Mouse (Mus musculus) hindbrain, embryonic 11.5 days (tissue): ENCODE results near the gene Serping1. TPM values are rescaled to one million over a fixed set of nuclear protein-coding genes. Genes with fewer than 3 reads are reported as not detected.

Experiments used
- ATAC-seq: fragments of 200-750 bp; cut with Nextera tagmentation; 2 replicates; pipeline ENCODE4 v1.8.0; 2017; ENCODE audit warnings: mild to moderate bottlenecking, moderate TSS enrichment, moderate library complexity; ENCODE audit not compliant: low FRiP score
- DNase-seq: peaks from one replicate; pipeline ENCODE4 v3.0.0-alpha.2; 2015; ENCODE audit warnings: low spot score
- H3K27ac ChIP-seq: fragments of 300-500 bp; sonication (generic); 2 replicates; pipeline ENCODE4 v1.5.1; 2014; ENCODE audit warnings: mild to moderate bottlenecking, low read depth, low read length
- H3K27me3 ChIP-seq: fragments of 300-500 bp; sonication (generic); 2 replicates; pipeline ENCODE4 v1.6.1; 2014; ENCODE audit warnings: mild to moderate bottlenecking, low read length, moderate library complexity, mixed read lengths; ENCODE audit not compliant: control insufficient read depth, insufficient read depth
- H3K36me3 ChIP-seq: fragments of 300-500 bp; sonication (generic); 2 replicates; pipeline ENCODE4 v1.6.1; 2014; ENCODE audit warnings: mild to moderate bottlenecking, low read length, moderate library complexity, mixed read lengths; ENCODE audit not compliant: control insufficient read depth, insufficient read depth
- H3K4me1 ChIP-seq: fragments of 300-500 bp; sonication (generic); replicated peaks from 2 replicates; pipeline ENCODE4 v1.6.1; 2014; ENCODE audit warnings: low read length, mixed read lengths; ENCODE audit not compliant: control insufficient read depth, insufficient read depth
- H3K4me2 ChIP-seq: fragments of 300-500 bp; sonication (generic); replicated peaks from 2 replicates; pipeline ENCODE4 v1.6.1; 2014; ENCODE audit warnings: mild to moderate bottlenecking, low read depth, low read length
- H3K4me3 ChIP-seq: fragments of 300-500 bp; sonication (generic); 2 replicates; pipeline ENCODE4 v1.5.1; 2014; ENCODE audit warnings: low read depth, low read length
- H3K9ac ChIP-seq: fragments of 300-500 bp; sonication (generic); 2 replicates; pipeline ENCODE4 v1.6.1; 2014; ENCODE audit warnings: low read depth, low read length
- H3K9me3 ChIP-seq: fragments of 300-500 bp; sonication (generic); 2 replicates; pipeline ENCODE4 v1.6.1; 2016; ENCODE audit warnings: low read length; ENCODE audit not compliant: control insufficient read depth
- WGBS: fragments of 180-500 bp; shearing (Covaris S2); extraction: QIAGEN DNeasy Blood & Tissue Kit; methylation state at CpG from one replicate; pipeline ENCODE4 v1.1.7; 2014; 5-methylcytosine and 5-hydroxymethylcytosine counted together
- polyA plus RNA-seq: library from polyadenylated mRNA; unstranded; fragments of >200 nt; fragmentation: Nextera tagmentation; extraction: Ambion mirVana; gene quantifications from 2 replicates; pipeline ENCODE4 v1.2.1, GENCODE M21; 2014

Serping1 gene
- polyA plus RNA-seq, 1 experiment from 2014 or later = 46.1 TPM

GRCm38 (mm10) chr2:84773195-84773594 is 2.0 kb downstream of the Serping1 start:
- H3K9me3 ChIP-seq = no peaks in the 10 kb centered on the region
- 85% methylated on average over 5 of the region's 5 CpGs for WGBS
- DNase-seq (no peak), ATAC-seq (no peak)
- H3K27me3 ChIP-seq = no peaks in the 10 kb centered on the region
- H3K36me3 ChIP-seq = no peaks in the 10 kb centered on the region
- 0 out of 2 replicates have a peak, but pooled peaks cover 3% of the 10 kb centered on the region for H3K4me1 ChIP-seq
- no peak overlapping the region for H3K4me2 ChIP-seq
- no peak overlapping the region for H3K27ac ChIP-seq
- no peak overlapping the region for H3K4me3 ChIP-seq
- no peak overlapping the region for H3K9ac ChIP-seq

- Histone ChIP-seq H3K27me3 (no peaks in the 10 kb centered on the region), H3K9ac (no peak overlapping the region), H3K4me1 (0 out of 2 replicates have a peak, but pooled peaks cover 3% of the 10 kb centered on the region), H3K36me3 (no peaks in the 10 kb centered on the region), H3K27ac (no peak overlapping the region), H3K4me2 (no peak overlapping the region), H3K9me3 (no peaks in the 10 kb centered on the region), H3K4me3 (no peak overlapping the region)
- 87% methylated on average over 4 of the region's 4 CpGs for WGBS
- DNase-seq (no peak), ATAC-seq (no peak)
Measured at GRCm38 (mm10) chr2:84772454-84772853, 2.8 kb downstream of the Serping1 start.

GRCm38 (mm10) chr2:84770501-84770900 is 4.7 kb downstream of the Serping1 start:
- no peak overlapping the region for H3K4me2 ChIP-seq
- 0 out of 2 replicates have a peak, but pooled peaks cover 3% of the 10 kb centered on the region for H3K4me1 ChIP-seq
- no peak overlapping the region for H3K9ac ChIP-seq
- H3K27me3 ChIP-seq = no peaks in the 10 kb centered on the region
- DNase-seq = no peak
- 83% methylated on average over 6 of the region's 6 CpGs for WGBS
- H3K27ac ChIP-seq = no peak overlapping the region
- no peak overlapping the region for H3K4me3 ChIP-seq
- no peaks in the 10 kb centered on the region for H3K9me3 ChIP-seq
- no peak for ATAC-seq
- H3K36me3 ChIP-seq = no peaks in the 10 kb centered on the region

GRCm38 (mm10) chr2:84762818-84763217 is 12.4 kb downstream of the Serping1 start:
- no peak for ATAC-seq
- Histone ChIP-seq H3K4me3 (no peak overlapping the region), H3K27ac (no peak overlapping the region), H3K9me3 (no peaks in the 10 kb centered on the region), H3K4me2 (no peak overlapping the region), H3K36me3 (no peaks in the 10 kb centered on the region), H3K4me1 (no peaks in the 10 kb centered on the region), H3K27me3 (no peaks in the 10 kb centered on the region), H3K9ac (no peak overlapping the region)
- 45% methylated on average over 1 of the region's 1 CpGs for WGBS
- DNase-seq = no peak

GRCm38 (mm10) chr2:84762295-84762694 is 12.9 kb downstream of the Serping1 start:
- no peak for DNase-seq
- Histone ChIP-seq H3K27me3 (no peaks in the 10 kb centered on the region), H3K27ac (no peak overlapping the region), H3K36me3 (no peaks in the 10 kb centered on the region), H3K4me2 (no peak overlapping the region), H3K4me3 (no peak overlapping the region), H3K9me3 (no peaks in the 10 kb centered on the region), H3K4me1 (no peaks in the 10 kb centered on the region), H3K9ac (no peak overlapping the region)
- no peak for ATAC-seq
- WGBS = 50% methylated on average over 4 of the region's 4 CpGs

- Histone ChIP-seq H3K4me1 (no peaks in the 10 kb centered on the region), H3K36me3 (no peaks in the 10 kb centered on the region), H3K9ac (no peak overlapping the region), H3K4me3 (no peak overlapping the region), H3K4me2 (no peak overlapping the region), H3K27ac (no peak overlapping the region), H3K9me3 (no peaks in the 10 kb centered on the region), H3K27me3 (no peaks in the 10 kb centered on the region)
- DNase-seq = no peak
- 88% methylated on average over 1 of the region's 1 CpGs for WGBS
- ATAC-seq = no peak
Measured at GRCm38 (mm10) chr2:84761840-84762239, 13.4 kb downstream of the Serping1 start.

GRCm38 (mm10) chr2:84761309-84761708 is 13.9 kb downstream of the Serping1 start:
- Histone ChIP-seq H3K27me3 (no peaks in the 10 kb centered on the region), H3K9ac (no peak overlapping the region), H3K4me1 (no peaks in the 10 kb centered on the region), H3K27ac (no peak overlapping the region), H3K36me3 (no peaks in the 10 kb centered on the region), H3K9me3 (no peaks in the 10 kb centered on the region), H3K4me2 (no peak overlapping the region), H3K4me3 (no peak overlapping the region)
- ATAC-seq = no peak
- DNase-seq = no peak
- 90% methylated on average over 3 of the region's 3 CpGs for WGBS

- Histone ChIP-seq H3K36me3 (no peaks in the 10 kb centered on the region), H3K27ac (no peak overlapping the region), H3K9ac (no peak overlapping the region), H3K9me3 (no peaks in the 10 kb centered on the region), H3K4me1 (no peaks in the 10 kb centered on the region), H3K4me3 (no peak overlapping the region), H3K4me2 (no peak overlapping the region), H3K27me3 (no peaks in the 10 kb centered on the region)
- WGBS = 69% methylated on average over 8 of the region's 8 CpGs
- no peak for DNase-seq
- ATAC-seq = no peak
Measured at GRCm38 (mm10) chr2:84760777-84761176, 14.5 kb downstream of the Serping1 start.

GRCm38 (mm10) chr2:84758542-84759127 is 16.6 kb downstream of the Serping1 start:
- ATAC-seq = peak; percentile 67; the same call in 1 of the 2 replicates
- H3K4me2 ChIP-seq = no peak overlapping the region
- no peaks in the 10 kb centered on the region for H3K36me3 ChIP-seq
- H3K4me3 ChIP-seq = no peak overlapping the region
- DNase-seq = peak; percentile 74
- no peak overlapping the region for H3K9ac ChIP-seq
- 2% methylated on average over 2 of the region's 2 CpGs for WGBS
- H3K27ac ChIP-seq = no peak overlapping the region
- H3K27me3 ChIP-seq = no peaks in the 10 kb centered on the region
- H3K4me1 ChIP-seq = no peaks in the 10 kb centered on the region
- H3K9me3 ChIP-seq = no peaks in the 10 kb centered on the region
